Mouse (Mus musculus): ENCODE measurements around the gene Ccdc117. TPM values are rescaled to one million over a fixed set of nuclear protein-coding genes. Genes with fewer than 3 reads are reported as not detected.

The Ccdc117 gene
- total and polyA plus RNA-seq, 3 experiments: 24.3 to 38.9 (median 27.0) TPM

DNA sequence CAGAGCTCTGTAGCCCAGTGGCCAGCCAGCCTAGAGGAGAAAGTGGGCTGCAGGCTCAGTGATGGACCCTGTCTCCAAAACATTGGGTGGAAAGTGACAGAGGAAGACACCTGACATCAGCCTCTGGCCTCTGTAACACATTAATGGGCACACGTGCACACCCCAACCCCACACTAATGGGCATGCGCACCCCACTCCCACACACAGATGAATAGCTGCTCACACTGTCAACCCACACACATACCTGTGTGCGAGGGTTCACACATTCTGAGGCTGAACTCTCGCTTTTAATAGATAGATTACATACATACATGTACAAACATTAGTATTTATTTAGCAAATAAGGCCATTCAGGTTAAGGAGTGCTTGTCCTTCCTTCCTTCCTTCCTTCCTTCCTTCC, 27.9 kb downstream of the Ccdc117 start:
- no peak overlapping the region for H3K4me3 ChIP-seq (replicated peaks in 1 of 3; ENCODE audit: low read depth in 2 of 3, low read length in 2 of 3, poor library complexity in 1 of 3)
- H3K79me2 ChIP-seq (replicated peaks; ENCODE audit: control insufficient read depth, extremely low read depth, insufficient read depth, poor library complexity, severe bottlenecking): no peaks in the 10 kb centered on the region
- in situ Hi-C loops (cut with MboI; ENCODE audit: low pct_ligation_motif_present, low pct_unique_long_range_greater_than_20kb, low sequenced_read_pairs) (no loop called here), dilution Hi-C loops (cut with MboI; ENCODE audit: extremely low pct_ligation_motif_present, extremely low pct_unique_long_range_greater_than_20kb, low sequenced_read_pairs) (no loop called here)
- H3K36me3 ChIP-seq (replicated peaks in 1 of 2; ENCODE audit: control insufficient read depth in 1 of 2, insufficient read depth in 1 of 2, low read length in 1 of 2): no peaks in the 10 kb centered on the region
- no peak for TF ChIP-seq KAT2A (IDR thresholded peaks at IDR 0.05; ENCODE audit: insufficient replicate concordance, low read length)
- TF ChIP-seq E2F4 (IDR thresholded peaks at IDR 0.05; ENCODE audit: insufficient replicate concordance, low read depth, low read length): no peak
- no peak for TF ChIP-seq NRF1 (IDR thresholded peaks at IDR 0.05; ENCODE audit: low read depth, low read length)
- no peak for TF ChIP-seq CHD2 (IDR thresholded peaks at IDR 0.05; ENCODE audit: low read length)
- TF ChIP-seq ZMIZ1 (IDR thresholded peaks at IDR 0.05; ENCODE audit: low read depth, low read length): no peak
- no peak for TF ChIP-seq PAX5 (IDR thresholded peaks at IDR 0.05; ENCODE audit: low read length)
- TF ChIP-seq RCOR1 (conservative IDR thresholded peaks at IDR 0.05; ENCODE audit: low read depth, low read length): no peak
- TF ChIP-seq NELFE (IDR thresholded peaks at IDR 0.05; ENCODE audit: low read depth, low read length): no peak
- TF ChIP-seq POLR2AphosphoS2 (IDR thresholded peaks at IDR 0.05; ENCODE audit: low read depth, low read length): no peak
- no peak overlapping the region for H3K4me2 ChIP-seq (ENCODE audit: insufficient read depth, low read depth, poor library complexity, severe bottlenecking)
- peaks cover 16 to 36% of the 10 kb centered on the region in 2 experiments for H3K4me1 ChIP-seq (ENCODE audit: control insufficient read depth in 1 of 2, insufficient read depth in 2 of 2)
- no peak for DNase-seq (ENCODE audit: extremely low read depth)
- H3K27me3 ChIP-seq (replicated peaks): no peaks in the 10 kb centered on the region
- no peak overlapping the region for H3K27ac ChIP-seq (ENCODE audit: insufficient read depth, low read depth)
- H3K9me3 ChIP-seq (replicated peaks; ENCODE audit: low read length): no peaks in the 10 kb centered on the region
- H3K9ac ChIP-seq (ENCODE audit: insufficient read depth, low read depth): no peak overlapping the region

DNA sequence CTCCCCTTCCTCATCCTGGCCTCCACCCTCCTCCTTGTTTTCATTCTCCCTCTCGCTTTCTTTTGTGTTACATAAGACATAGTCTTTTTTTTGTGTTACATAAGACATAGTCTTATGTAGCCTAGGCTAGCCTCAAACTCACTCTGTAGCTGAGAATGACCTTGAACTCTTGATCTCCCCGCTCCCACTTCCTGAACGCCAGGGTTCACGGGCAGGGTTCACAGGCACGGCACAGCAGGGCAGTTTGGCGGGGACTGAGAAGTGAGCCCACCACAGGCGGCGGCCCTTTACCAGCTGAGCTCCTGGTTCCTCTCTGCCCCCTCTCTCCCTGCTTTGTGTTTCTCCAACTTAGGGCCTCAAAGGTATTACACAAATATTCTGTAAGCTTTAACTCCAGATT, 29.0 kb downstream of the Ccdc117 start:
- Histone ChIP-seq H3K9me3 (replicated peaks; ENCODE audit: low read length) (no peaks in the 10 kb centered on the region), H3K9ac (ENCODE audit: insufficient read depth, low read depth) (no peak overlapping the region), H3K27ac (ENCODE audit: insufficient read depth, low read depth) (no peak overlapping the region), H3K4me2 (ENCODE audit: insufficient read depth, low read depth, poor library complexity, severe bottlenecking) (no peak overlapping the region), H3K36me3 (replicated peaks in 1 of 2; ENCODE audit: control insufficient read depth in 1 of 2, insufficient read depth in 1 of 2, low read length in 1 of 2) (no peaks in the 10 kb centered on the region), H3K79me2 (replicated peaks; ENCODE audit: control insufficient read depth, extremely low read depth, insufficient read depth, poor library complexity, severe bottlenecking) (no peaks in the 10 kb centered on the region), H3K27me3 (replicated peaks) (no peaks in the 10 kb centered on the region), H3K4me1 (ENCODE audit: control insufficient read depth in 1 of 2, insufficient read depth in 2 of 2) (peaks cover 16 to 42% of the 10 kb centered on the region in 2 experiments), H3K4me3 (replicated peaks in 1 of 3; ENCODE audit: low read depth in 2 of 3, low read length in 2 of 3, poor library complexity in 1 of 3) (no peak overlapping the region)
- in situ Hi-C loops (cut with MboI; ENCODE audit: low pct_ligation_motif_present, low pct_unique_long_range_greater_than_20kb, low sequenced_read_pairs) (no loop called here), dilution Hi-C loops (cut with MboI; ENCODE audit: extremely low pct_ligation_motif_present, extremely low pct_unique_long_range_greater_than_20kb, low sequenced_read_pairs) (no loop called here)
- TF ChIP-seq MXI1 (IDR thresholded peaks at IDR 0.05; ENCODE audit: low read depth, low read length) (no peak), CTCF (conservative IDR thresholded peaks at IDR 0.05 in 1 of 2, IDR thresholded peaks at IDR 0.05 in 1 of 2; ENCODE audit: low read depth in 2 of 2, low read length in 2 of 2) (no peak), MYC (IDR thresholded peaks at IDR 0.05; ENCODE audit: low read depth, low read length) (no peak), ELF1 (IDR thresholded peaks at IDR 0.05; ENCODE audit: low read depth, low read length) (no peak), MEF2A (IDR thresholded peaks at IDR 0.05; ENCODE audit: borderline replicate concordance, low read depth, low read length) (no peak), MAX (IDR thresholded peaks at IDR 0.05; ENCODE audit: low read length) (no peak), JUN (IDR thresholded peaks at IDR 0.05; ENCODE audit: insufficient read depth, low read depth, low read length) (no peak), RCOR1 (conservative IDR thresholded peaks at IDR 0.05; ENCODE audit: low read depth, low read length) (no peak), ZNF384 (IDR thresholded peaks at IDR 0.05; ENCODE audit: low read depth, low read length) (no peak)
- DNase-seq (ENCODE audit: extremely low read depth): no peak
